Mouse (Mus musculus): Measurements from ENCODE around the gene Erich4. TPM values are rescaled to one million over a fixed set of nuclear protein-coding genes. Genes with fewer than 3 reads are reported as not detected.
A peak's percentile ranks its signal among the peaks of the same experiment; 100 is the strongest.

Erich4 gene
- not detected in 2 replicates for polyA plus RNA-seq (2016; fragmentation: Nextera tagmentation; extraction: Ambion mirVana)

DNA sequence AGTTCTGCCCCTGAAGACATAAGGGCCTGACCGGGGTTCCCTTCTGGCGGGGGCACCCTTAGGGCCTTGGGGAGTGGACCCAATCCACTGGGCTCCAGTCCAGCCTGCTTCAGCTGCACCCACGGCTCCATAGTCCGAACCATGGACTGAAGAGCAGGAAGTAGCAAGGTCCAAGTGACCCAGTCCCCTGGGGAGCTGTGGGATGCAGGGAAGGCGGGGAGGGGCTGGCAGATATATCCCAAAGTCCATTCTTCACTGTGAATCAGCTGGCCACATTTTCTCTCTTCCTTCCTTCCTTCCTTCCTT lies at the start of gene Erich4:
Gene Erich4 (minus strand): TSS at position 187 of the 306 bp plus-strand sequence.
- Histone ChIP-seq H3K4me1 (0 out of 2 replicates have a peak, but pooled peaks cover 4% of the 10 kb centered on the region), H3K9ac (no peak within 1 kb of the TSS), H3K4me3 (no peak within 1 kb of the TSS), H3K4me2 (replicated peaks) (no peak within 1 kb of the TSS), H3K36me3 (no peaks in the 10 kb centered on the region), H3K9me3 (no peaks in the 10 kb centered on the region), H3K27ac (no peak within 1 kb of the TSS), H3K27me3 (replicated peaks) (no peaks in the 10 kb centered on the region)
- WGBS, result 85% methylated on average over 5 of the region's 5 CpGs
- ATAC-seq (ENCODE audit: low FRiP score, low read depth), result no peak

DNA sequence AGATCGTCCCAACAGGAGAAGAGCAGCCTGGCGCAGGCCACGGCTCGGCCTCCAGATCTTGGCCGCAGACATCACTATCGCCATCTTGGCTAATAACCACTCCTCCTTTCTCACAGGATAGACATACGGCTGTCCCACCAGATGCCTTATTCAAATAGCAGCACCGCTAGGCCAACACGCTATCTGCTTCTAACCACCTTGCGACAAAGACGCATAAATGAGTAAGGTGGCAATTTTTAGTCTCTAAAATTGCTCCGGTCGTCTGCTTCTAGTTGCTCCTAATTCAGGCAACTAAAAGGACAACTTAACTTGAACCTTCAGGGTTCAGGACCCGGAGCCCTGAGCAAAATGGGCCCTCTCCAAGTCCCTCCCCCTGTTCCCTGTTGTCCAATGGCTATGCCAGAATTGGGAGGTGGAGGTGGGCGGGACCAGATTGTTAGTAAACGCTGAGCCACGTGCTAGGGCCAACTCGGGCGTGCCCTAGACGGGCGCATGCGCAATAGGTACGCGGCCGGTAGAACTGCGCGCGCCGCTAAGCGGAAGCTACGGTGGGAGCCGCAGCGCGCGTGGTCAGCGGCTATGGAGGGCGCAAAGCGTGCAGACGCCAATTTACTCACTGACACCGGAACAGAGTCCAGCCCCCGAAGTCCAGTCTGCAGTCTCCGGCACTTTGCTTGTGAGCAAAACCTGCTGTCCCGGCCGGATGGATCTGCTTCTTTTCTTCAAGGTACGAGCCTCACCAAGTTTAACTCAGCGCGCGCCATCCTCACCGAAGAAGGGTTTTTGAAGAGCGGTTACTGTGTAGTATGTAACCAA lies 43.2 kb upstream of the Erich4 start, which contains the start of the genes Bckdha and Exosc5:
Gene Bckdha (minus strand): TSS at position 325 of the 816 bp plus-strand sequence.
Gene Exosc5 (plus strand): TSS at position 508 of the 816 bp plus-strand sequence.
- H3K4me3 ChIP-seq, result peak within 1 kb of the TSS; percentile 65
- H3K27me3 ChIP-seq (replicated peaks), result no peaks in the 10 kb centered on the region
- H3K4me2 ChIP-seq (replicated peaks), result peak within 1 kb of the TSS; percentile 82
- H3K27ac ChIP-seq, result no peak within 1 kb of the TSS
- peaks cover 13% of the 10 kb centered on the region for H3K36me3 ChIP-seq
- peaks cover 9% of the 10 kb centered on the region; the same call in 1 of the 2 replicates for H3K4me1 ChIP-seq
- H3K9ac ChIP-seq, result peak within 1 kb of the TSS; percentile 58
- no peaks in the 10 kb centered on the region for H3K9me3 ChIP-seq
- ATAC-seq (ENCODE audit: low FRiP score, low read depth), result peak; percentile 98
- WGBS, result under 1% methylated on average over 50 of the region's 50 CpGs

DNA sequence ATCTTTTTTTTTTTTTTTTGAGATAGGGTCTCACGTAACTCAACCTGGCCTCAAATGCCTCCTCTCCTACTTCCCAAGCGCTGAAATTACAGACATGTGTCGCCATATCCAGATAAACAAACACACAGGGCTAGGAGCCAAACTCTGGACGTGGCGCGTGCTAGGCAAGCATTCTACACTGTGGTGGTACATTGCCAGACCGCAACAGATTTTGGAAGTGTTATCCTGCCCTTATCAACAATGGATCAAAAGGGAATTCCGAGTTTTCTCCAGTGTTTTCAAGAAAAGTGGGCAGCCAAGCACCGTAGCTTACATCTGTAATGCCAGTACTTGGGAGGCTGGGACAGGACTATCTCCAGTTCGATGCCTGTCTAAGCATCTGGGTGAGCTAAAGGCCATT lies 42.1 kb upstream of the Erich4 start:
- no peaks in the 10 kb centered on the region for H3K27me3 ChIP-seq (replicated peaks)
- 43% methylated on average over 10 of the region's 10 CpGs for WGBS
- no peak for ATAC-seq (ENCODE audit: low FRiP score, low read depth)
- H3K36me3 ChIP-seq, result peaks cover 6% of the 10 kb centered on the region; the same call in 1 of the 2 replicates
- H3K4me1 ChIP-seq, result peaks cover 9% of the 10 kb centered on the region; the same call in 1 of the 2 replicates
- no peak overlapping the region for H3K27ac ChIP-seq
- peak overlapping the region; percentile 82 for H3K4me2 ChIP-seq (replicated peaks)
- peak overlapping the region; percentile 65 for H3K4me3 ChIP-seq
- H3K9ac ChIP-seq, result peak overlapping the region; percentile 58
- H3K9me3 ChIP-seq, result no peaks in the 10 kb centered on the region

DNA sequence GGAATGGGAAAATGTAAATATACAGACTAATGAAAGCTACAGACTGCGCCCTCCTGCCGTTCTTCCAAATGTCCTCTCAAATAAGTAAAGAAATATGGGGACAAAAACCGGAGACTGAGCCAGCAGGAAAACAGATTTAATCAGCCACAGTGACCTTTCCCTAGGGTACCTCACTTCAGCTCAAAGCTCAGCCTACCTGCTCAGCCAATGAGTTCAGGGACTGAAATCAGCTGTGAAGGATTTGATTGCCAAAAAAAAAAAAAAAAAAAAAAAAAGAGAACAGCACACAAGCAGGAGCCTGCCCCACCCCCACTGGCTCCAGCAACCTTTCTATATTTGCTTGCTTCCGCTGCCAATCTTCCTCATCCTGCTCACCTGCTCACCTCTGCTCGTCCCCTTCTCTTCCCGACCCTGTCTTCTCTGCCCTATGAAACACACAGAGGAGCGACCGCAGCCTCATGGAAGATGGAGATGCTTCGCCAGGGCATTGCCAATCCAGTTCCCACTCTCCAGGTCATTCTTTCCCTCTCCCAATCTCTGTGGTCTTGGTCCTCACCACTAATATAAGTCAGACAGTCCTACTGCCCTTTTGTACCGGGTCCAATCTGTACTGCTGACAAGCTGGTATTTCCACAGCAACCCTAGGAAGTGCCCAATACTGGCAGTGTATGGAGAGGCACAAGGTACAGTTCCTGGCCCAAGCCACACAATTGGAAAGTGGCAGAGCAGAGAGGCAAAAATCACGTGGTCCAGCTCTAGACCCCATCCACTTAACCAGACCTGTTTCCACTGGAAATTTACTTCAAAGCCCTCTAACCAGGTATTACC lies 40.1 kb upstream of the Erich4 start:
- no peaks in the 10 kb centered on the region for H3K27me3 ChIP-seq (replicated peaks)
- no peak overlapping the region for H3K4me2 ChIP-seq (replicated peaks)
- no peak overlapping the region for H3K27ac ChIP-seq
- H3K4me1 ChIP-seq, result peaks cover 9% of the 10 kb centered on the region; the same call in 1 of the 2 replicates
- H3K36me3 ChIP-seq, result no peaks in the 10 kb centered on the region
- no peak overlapping the region for H3K9ac ChIP-seq
- WGBS, result 78% methylated on average over 11 of the region's 11 CpGs
- H3K9me3 ChIP-seq, result no peaks in the 10 kb centered on the region
- no peak overlapping the region for H3K4me3 ChIP-seq
- no peak for ATAC-seq (ENCODE audit: low FRiP score, low read depth)

DNA sequence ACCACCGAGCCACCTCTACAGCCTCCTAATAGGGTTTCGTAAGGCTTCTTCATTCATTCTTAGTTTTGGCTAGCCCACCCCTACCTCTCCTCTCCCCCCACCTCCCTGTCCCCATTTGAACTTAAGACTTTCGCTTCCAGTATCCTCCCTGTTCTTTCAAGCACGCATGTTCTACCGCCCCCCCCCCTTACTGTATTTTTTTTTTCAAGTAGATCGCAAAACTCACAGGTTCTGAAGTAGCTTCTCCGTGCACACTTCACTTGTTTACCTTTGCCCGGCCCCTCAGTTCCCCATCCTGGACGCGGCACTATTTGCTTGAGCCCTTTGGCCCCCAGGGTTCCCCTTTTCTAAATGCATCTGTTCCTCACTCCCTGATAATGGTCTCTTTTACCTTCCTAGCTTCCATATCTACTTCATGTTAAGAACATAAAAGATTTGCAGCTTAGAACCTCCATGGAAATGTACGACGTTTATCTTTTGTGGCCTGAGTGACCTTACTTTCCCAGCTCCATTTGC lies 36.6 kb upstream of the Erich4 start:
- no peak overlapping the region for H3K4me3 ChIP-seq
- H3K9ac ChIP-seq, result no peak overlapping the region
- peaks cover under 1% of the 10 kb centered on the region; the same call in 1 of the 2 replicates for H3K4me1 ChIP-seq
- H3K9me3 ChIP-seq, result no peaks in the 10 kb centered on the region
- H3K4me2 ChIP-seq (replicated peaks), result no peak overlapping the region
- WGBS, result 92% methylated on average over 12 of the region's 12 CpGs
- H3K27ac ChIP-seq, result no peak overlapping the region
- no peaks in the 10 kb centered on the region; the same call in 1 of the 2 replicates for H3K36me3 ChIP-seq
- H3K27me3 ChIP-seq (replicated peaks), result no peaks in the 10 kb centered on the region
- ATAC-seq (ENCODE audit: low FRiP score, low read depth), result no peak

DNA sequence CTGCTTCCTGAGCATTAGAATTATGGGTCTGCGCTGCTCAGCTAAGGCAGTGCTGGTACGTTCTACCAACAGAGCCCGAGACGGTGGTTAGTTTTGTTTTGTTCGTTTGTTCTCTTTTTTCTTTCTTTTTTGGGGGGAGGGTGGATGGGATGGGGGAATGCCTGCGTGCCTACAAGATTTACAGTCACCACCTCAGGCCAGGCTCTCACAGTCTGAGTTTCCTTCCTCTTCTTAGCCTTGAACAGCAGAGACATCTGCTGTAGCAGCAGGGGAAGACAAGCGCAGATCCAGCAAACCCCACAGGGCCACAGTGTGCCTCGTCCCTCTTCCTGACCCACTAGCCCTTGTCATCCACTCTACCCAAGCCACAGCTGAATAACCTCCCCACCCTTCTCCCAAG lies 35.6 kb upstream of the Erich4 start:
- WGBS, result 88% methylated on average over 8 of the region's 8 CpGs

DNA sequence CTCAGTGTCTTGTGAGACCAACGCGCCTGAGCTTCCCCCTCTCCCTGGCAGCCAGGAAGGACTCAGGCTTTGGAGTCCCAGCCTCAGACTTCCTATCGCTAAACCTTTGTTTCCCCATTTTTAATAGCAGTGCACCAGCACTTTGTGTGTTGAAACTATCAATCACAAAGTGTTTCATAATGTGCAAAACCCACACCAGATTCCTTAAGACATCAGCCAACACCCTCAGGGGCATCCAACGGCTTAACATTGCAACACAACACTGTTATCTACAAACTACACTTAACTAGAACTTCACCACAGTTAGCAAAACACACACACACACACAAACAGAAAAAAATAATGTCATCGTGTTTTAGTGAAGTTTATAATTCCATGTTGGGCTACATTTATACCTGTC lies 34.1 kb upstream of the Erich4 start:
- no peak overlapping the region for H3K4me3 ChIP-seq
- ATAC-seq (ENCODE audit: low FRiP score, low read depth), result no peak
- no peaks in the 10 kb centered on the region for H3K9me3 ChIP-seq
- WGBS, result 86% methylated on average over 5 of the region's 5 CpGs
- no peaks in the 10 kb centered on the region; the same call in 1 of the 2 replicates for H3K36me3 ChIP-seq
- H3K27me3 ChIP-seq (replicated peaks), result no peaks in the 10 kb centered on the region
- H3K9ac ChIP-seq, result no peak overlapping the region
- no peaks in the 10 kb centered on the region for H3K4me1 ChIP-seq
- H3K4me2 ChIP-seq (replicated peaks), result no peak overlapping the region
- no peak overlapping the region for H3K27ac ChIP-seq

More for the DNA sequence above, 35.6 kb upstream of the Erich4 start:
- Histone ChIP-seq H3K4me1 (no peaks in the 10 kb centered on the region), H3K9ac (no peak overlapping the region), H3K9me3 (no peaks in the 10 kb centered on the region), H3K4me2 (replicated peaks) (no peak overlapping the region), H3K36me3 (no peaks in the 10 kb centered on the region; the same call in 1 of the 2 replicates), H3K4me3 (no peak overlapping the region), H3K27me3 (replicated peaks) (no peaks in the 10 kb centered on the region), H3K27ac (no peak overlapping the region)
- ATAC-seq (ENCODE audit: low FRiP score, low read depth), result no peak

DNA sequence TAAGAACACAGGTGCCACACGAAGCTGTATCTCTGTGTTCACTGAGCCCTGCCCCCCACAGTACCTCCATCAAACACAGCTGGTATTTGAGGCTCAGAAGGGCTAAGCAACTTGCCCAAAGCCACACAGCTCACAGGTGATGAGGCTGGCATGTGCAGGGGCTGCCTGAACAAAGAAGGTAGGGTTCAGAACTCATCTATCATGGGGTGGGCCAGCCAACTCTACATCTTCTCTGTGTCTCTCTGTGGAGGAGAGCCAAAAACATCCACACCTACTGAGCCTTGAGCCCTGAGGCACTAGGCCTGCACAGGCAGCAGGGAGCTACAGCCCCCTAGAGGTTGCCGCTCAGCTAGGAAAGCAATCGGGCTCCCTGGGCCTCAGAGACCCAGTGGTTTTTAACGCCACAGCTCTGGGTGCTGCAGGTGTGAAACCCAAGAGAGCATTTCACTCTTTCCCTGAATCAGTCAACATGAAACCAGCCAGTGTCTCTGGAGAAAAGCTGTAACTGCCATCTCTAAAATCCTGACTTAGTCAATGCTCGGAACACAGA lies 32.0 kb upstream of the Erich4 start:
- H3K9ac ChIP-seq, result no peak overlapping the region
- ATAC-seq (ENCODE audit: low FRiP score, low read depth), result no peak
- H3K27me3 ChIP-seq (replicated peaks), result no peaks in the 10 kb centered on the region
- H3K4me3 ChIP-seq, result no peak overlapping the region
- no peaks in the 10 kb centered on the region; the same call in 1 of the 2 replicates for H3K36me3 ChIP-seq
- H3K4me2 ChIP-seq (replicated peaks), result no peak overlapping the region
- no peak overlapping the region for H3K27ac ChIP-seq
- H3K4me1 ChIP-seq, result no peaks in the 10 kb centered on the region
- H3K9me3 ChIP-seq, result no peaks in the 10 kb centered on the region
- WGBS, result 59% methylated on average over 5 of the region's 5 CpGs

DNA sequence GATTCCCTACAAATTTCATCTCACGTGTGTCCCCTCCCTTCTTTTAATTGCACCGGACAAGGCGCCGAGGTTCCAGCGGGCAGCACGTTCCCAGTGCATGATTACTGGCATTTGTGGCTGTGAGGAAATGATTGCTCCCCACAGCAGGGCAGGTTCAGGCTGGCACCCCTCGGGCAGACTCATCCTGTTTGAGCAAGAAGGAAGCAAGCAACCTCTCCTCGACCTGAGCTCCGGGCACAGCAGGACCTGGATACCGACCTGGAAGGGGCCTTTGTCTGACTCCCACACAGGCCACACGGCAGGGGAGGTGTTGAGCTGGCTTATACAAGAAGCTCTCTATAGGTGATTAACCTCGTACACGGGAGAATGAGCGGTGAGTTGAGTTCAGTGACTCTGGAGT lies 29.4 kb upstream of the Erich4 start:
- no peaks in the 10 kb centered on the region for H3K9me3 ChIP-seq
- no peaks in the 10 kb centered on the region for H3K27me3 ChIP-seq (replicated peaks)
- no peak overlapping the region for H3K9ac ChIP-seq
- 64% methylated on average over 14 of the region's 14 CpGs for WGBS
- ATAC-seq (ENCODE audit: low FRiP score, low read depth), result no peak
- no peaks in the 10 kb centered on the region for H3K4me1 ChIP-seq
- H3K36me3 ChIP-seq, result peaks cover 6% of the 10 kb centered on the region
- H3K27ac ChIP-seq, result no peak overlapping the region
- H3K4me2 ChIP-seq (replicated peaks), result no peak overlapping the region
- no peak overlapping the region for H3K4me3 ChIP-seq

DNA sequence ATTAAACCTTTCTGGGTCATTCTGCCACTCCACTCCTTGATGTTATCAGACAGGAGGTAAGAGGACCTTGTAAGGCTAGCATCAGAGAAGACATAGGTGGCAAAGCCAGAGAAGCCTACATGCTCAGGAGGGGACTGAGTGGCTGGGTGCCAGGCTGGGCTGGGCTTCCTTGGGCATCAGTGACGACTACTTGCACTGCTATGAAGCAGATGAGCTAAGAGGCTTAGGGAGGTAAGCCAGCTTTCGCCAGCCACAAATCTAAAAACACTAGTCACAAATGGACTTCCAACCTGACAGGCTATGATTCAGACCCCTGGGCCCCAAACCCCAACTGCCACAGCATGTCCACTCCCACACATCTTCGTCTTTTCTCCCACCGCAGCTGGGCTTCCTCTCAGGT lies 28.9 kb upstream of the Erich4 start:
- Histone ChIP-seq H3K27ac (no peak overlapping the region), H3K4me3 (no peak overlapping the region), H3K9ac (no peak overlapping the region), H3K4me2 (replicated peaks) (no peak overlapping the region), H3K4me1 (no peaks in the 10 kb centered on the region), H3K27me3 (replicated peaks) (no peaks in the 10 kb centered on the region), H3K9me3 (no peaks in the 10 kb centered on the region), H3K36me3 (peaks cover 6% of the 10 kb centered on the region)
- no peak for ATAC-seq (ENCODE audit: low FRiP score, low read depth)
- WGBS, result 87% methylated on average over 4 of the region's 4 CpGs

DNA sequence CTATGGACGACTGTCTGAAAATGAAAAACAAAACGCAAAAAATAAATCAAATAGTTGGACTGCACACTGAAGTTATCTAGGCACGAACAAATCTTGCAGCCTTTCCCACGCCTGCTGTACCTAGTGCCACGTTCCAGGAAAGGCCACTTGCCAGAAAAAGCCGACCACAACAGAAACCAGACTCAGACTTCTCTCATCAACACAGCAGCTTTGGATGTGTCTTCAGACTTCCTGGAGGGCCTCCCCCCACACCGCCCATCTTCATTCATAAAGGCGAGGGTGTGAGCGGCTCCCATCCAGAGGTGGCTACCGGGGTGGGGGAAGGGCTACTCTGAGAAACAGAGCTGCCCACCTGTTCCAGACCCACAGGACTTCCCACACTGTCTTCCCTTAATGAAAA lies 28.4 kb upstream of the Erich4 start:
- Histone ChIP-seq H3K4me3 (no peak overlapping the region), H3K27ac (no peak overlapping the region), H3K36me3 (peaks cover 6% of the 10 kb centered on the region), H3K27me3 (replicated peaks) (no peaks in the 10 kb centered on the region), H3K4me1 (no peaks in the 10 kb centered on the region), H3K4me2 (replicated peaks) (no peak overlapping the region), H3K9me3 (no peaks in the 10 kb centered on the region), H3K9ac (no peak overlapping the region)
- ATAC-seq (ENCODE audit: low FRiP score, low read depth), result no peak
- 85% methylated on average over 10 of the region's 10 CpGs for WGBS

DNA sequence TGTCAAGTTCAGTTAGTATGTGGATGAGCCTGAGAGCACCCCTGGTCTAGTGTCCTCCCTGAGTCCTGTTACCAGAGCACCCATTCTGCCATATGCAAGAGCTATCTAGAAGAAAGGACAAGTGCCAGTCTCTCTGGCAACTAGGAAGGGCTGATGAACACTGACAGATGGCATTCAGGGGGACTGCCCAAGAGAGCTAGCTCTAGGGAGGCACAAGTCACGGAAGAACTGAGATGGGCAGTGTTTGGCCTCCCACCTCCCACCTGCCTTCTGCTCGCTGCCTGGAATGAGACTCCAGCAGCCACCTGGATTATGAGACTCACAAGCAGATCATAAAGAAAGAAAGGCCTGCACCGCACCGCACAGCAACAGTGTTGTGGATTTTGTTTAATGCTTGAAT lies 24.1 kb upstream of the Erich4 start:
- Histone ChIP-seq H3K9me3 (no peaks in the 10 kb centered on the region), H3K27ac (no peak overlapping the region), H3K4me3 (no peak overlapping the region), H3K4me2 (replicated peaks) (no peak overlapping the region), H3K27me3 (replicated peaks) (no peaks in the 10 kb centered on the region), H3K9ac (no peak overlapping the region), H3K4me1 (no peaks in the 10 kb centered on the region), H3K36me3 (peaks cover 24% of the 10 kb centered on the region)
- no peak for ATAC-seq (ENCODE audit: low FRiP score, low read depth)
- 95% methylated on average over 4 of the region's 4 CpGs for WGBS

Data from neural tube, embryonic 12.5 days (tissue).